Mouse (Mus musculus) adrenal gland, postnatal 10 days (tissue): ENCODE results near the gene Map3k1. TPM values are rescaled to one million over a fixed set of nuclear protein-coding genes. Genes with fewer than 3 reads are reported as not detected.

Source experiments
- DNase-seq: peaks from one replicate; pipeline ENCODE4 v3.0.0; 2021; ENCODE audit warnings: mixed read lengths
- long read RNA-seq, 2 experiments: library from polyadenylated mRNA; stranded (forward); transcript quantifications; one replicate each; pipeline ENCODE4 v2.0.0; 2021
- total RNA-seq, 2 experiments: library from RNA; stranded (reverse); gene quantifications; 2 replicates each; pipeline ENCODE4 v1.2.3; 2021

Map3k1 gene
- total RNA-seq, result 10 to 100 TPM; 51.1 to 81.1 TPM
- long read RNA-seq, experiment 1, partial matches to known transcripts, result 4 of 7 reads
- long read RNA-seq, experiment 1, other reads (novel, unspliced or antisense), result 3 of 7 reads
- long read RNA-seq, experiment 2, partial matches to known transcripts, result 1 of 2 reads
- long read RNA-seq, experiment 2, other reads (novel, unspliced or antisense), result 0 of 2 reads

- peak; percentile 84 for DNase-seq
Measured at GRCm38 (mm10) chr13:111808637-111809465, at the start of gene Map3k1. TSS of gene Map3k1 (minus strand) at chr13:111808993.

- peak; percentile 19 for DNase-seq
Measured at GRCm38 (mm10) chr13:111856786-111857455, 48.1 kb upstream of the Map3k1 start.

GRCm38 (mm10) chr13:111856232-111856631 is 47.4 kb upstream of the Map3k1 start:
- peak; percentile 12 for DNase-seq

GRCm38 (mm10) chr13:111852451-111853224 is 43.8 kb upstream of the Map3k1 start:
- DNase-seq, result no peak

GRCm38 (mm10) chr13:111850046-111850837 is 41.4 kb upstream of the Map3k1 start:
- DNase-seq, result no peak

- no peak for DNase-seq
Measured at GRCm38 (mm10) chr13:111845471-111845870, 36.7 kb upstream of the Map3k1 start.

GRCm38 (mm10) chr13:111844313-111844712 is 35.5 kb upstream of the Map3k1 start:
- DNase-seq, result no peak

GRCm38 (mm10) chr13:111835787-111836186 is 27.0 kb upstream of the Map3k1 start:
- DNase-seq, result no peak

- DNase-seq, result no peak
Measured at GRCm38 (mm10) chr13:111834613-111835012, 25.8 kb upstream of the Map3k1 start.

- peak; percentile 71 for DNase-seq
Measured at GRCm38 (mm10) chr13:111829473-111829872, 20.7 kb upstream of the Map3k1 start.

GRCm38 (mm10) chr13:111827481-111827880 is 18.7 kb upstream of the Map3k1 start:
- DNase-seq, result no peak

GRCm38 (mm10) chr13:111824178-111824577 is 15.4 kb upstream of the Map3k1 start:
- DNase-seq, result no peak

GRCm38 (mm10) chr13:111821727-111822375 is 13.1 kb upstream of the Map3k1 start:
- DNase-seq, result no peak

GRCm38 (mm10) chr13:111819618-111820385 is 11.0 kb upstream of the Map3k1 start:
- no peak for DNase-seq

- peak; percentile 56 for DNase-seq
Measured at GRCm38 (mm10) chr13:111819106-111819505, 10.3 kb upstream of the Map3k1 start.

GRCm38 (mm10) chr13:111818216-111818903 is 9.6 kb upstream of the Map3k1 start:
- no peak for DNase-seq

- DNase-seq, result no peak
Measured at GRCm38 (mm10) chr13:111817773-111818172, 9.0 kb upstream of the Map3k1 start.

- DNase-seq, result no peak
Measured at GRCm38 (mm10) chr13:111816431-111816830, 7.6 kb upstream of the Map3k1 start.

GRCm38 (mm10) chr13:111815486-111815885 is 6.7 kb upstream of the Map3k1 start:
- DNase-seq, result no peak
